Mouse (Mus musculus) left cerebral cortex, postnatal 36 days (tissue): ENCODE results near the gene L1cam. TPM values are rescaled to one million over a fixed set of nuclear protein-coding genes. Genes with fewer than 3 reads are reported as not detected.

Source experiments
- total RNA-seq, 2 experiments: library from RNA; stranded (reverse); gene quantifications; 2 replicates each; pipeline ENCODE4 v1.2.3; 2021

The L1cam gene
- total RNA-seq, 2 experiments from 2014 or later, result 131 to 179 TPM

Other genes with a start within 250 kb of the L1cam start
- 10 to 100 TPM; 84.2 to 96.1 TPM for gene Pnck, start 236.0 kb downstream of the L1cam start, total RNA-seq
- 100 to 1,000 TPM in 1 of 2 experiments, 10 to 100 TPM in 1; 98.6 to 104 TPM for gene Slc6a8, start 223.0 kb downstream of the L1cam start, total RNA-seq
- gene Bcap31, start 179.9 kb downstream of the L1cam start, total RNA-seq, result 10 to 100 TPM; 77.9 to 83.8 TPM
- gene Abcd1, start 179.5 kb downstream of the L1cam start, total RNA-seq, result 10 to 100 TPM; 11.8 to 13.6 TPM
- gene Plxnb3, start 139.0 kb downstream of the L1cam start, total RNA-seq, result 10 to 100 TPM in 1 of 2 experiments, 1 to 10 TPM in 1; 9.8 to 10.2 TPM
- gene Srpk3, start 121.7 kb downstream of the L1cam start, total RNA-seq, result 10 to 100 TPM in 1 of 2 experiments, 1 to 10 TPM in 1; 8.2 to 10.4 TPM
- gene Idh3g, start 109.2 kb downstream of the L1cam start, total RNA-seq, result 100 to 1,000 TPM; 179 to 205 TPM
- gene Ssr4, start 109.1 kb downstream of the L1cam start, total RNA-seq, result 10 to 100 TPM; 81.2 to 95.9 TPM
- 100 to 1,000 TPM; 116 to 121 TPM for gene Pdzd4, start 71.1 kb downstream of the L1cam start, total RNA-seq
- gene Avpr2, start 4.0 kb downstream of the L1cam start, total RNA-seq, result not detected
- gene Arhgap4, start 25.8 kb upstream of the L1cam start, total RNA-seq, result 1 to 10 TPM; 3.0 to 6.6 TPM
- gene Naa10, start 25.8 kb upstream of the L1cam start, total RNA-seq, result 10 to 100 TPM; 52.5 to 54.7 TPM
- 1 to 10 TPM; 5.5 to 7.3 TPM for gene Renbp, start 34.7 kb upstream of the L1cam start, total RNA-seq
- 10 to 100 TPM; 69.4 to 75.1 TPM for gene Hcfc1, start 70.3 kb upstream of the L1cam start, total RNA-seq
- 10 to 100 TPM; 44.0 to 53.8 TPM for gene Irak1, start 127.8 kb upstream of the L1cam start, total RNA-seq
- under 1 TPM in 1 of 2 experiments, not detected in 1; 0.66 TPM for gene Opn1mw, start 231.4 kb upstream of the L1cam start, total RNA-seq
- gene Mecp2, start 239.3 kb upstream of the L1cam start, total RNA-seq, result 10 to 100 TPM; 82.0 to 91.2 TPM